Mouse (Mus musculus): ENCODE data around the gene Bspry. TPM values are rescaled to one million over a fixed set of nuclear protein-coding genes. Genes with fewer than 3 reads are reported as not detected.
A peak's percentile ranks its signal among the peaks of the same experiment; 100 is the strongest.

The Bspry gene
- polyA plus RNA-seq, 1 experiment from 2014 or later: 47.9 TPM

DNA sequence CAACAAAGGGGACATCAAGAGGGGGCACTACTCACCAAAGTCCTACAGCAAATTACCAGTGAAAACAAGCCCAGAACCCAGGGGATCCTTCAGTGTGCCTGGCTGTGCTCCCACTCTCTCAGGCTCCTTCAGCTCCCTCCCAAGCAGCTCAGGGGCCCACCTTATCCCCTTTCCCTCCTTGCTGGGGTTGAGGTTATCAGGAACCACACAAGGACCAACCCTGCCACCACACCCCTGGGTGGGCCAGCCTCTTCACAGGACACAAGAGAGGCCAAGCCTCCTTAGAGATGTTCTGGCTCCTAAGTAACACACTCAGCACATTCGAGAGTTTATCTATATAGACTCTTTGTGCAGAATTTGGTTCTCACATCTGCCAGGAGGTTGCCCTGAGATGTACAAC lies 36.7 kb downstream of the Bspry start:
- Histone ChIP-seq H3K27me3 (ENCODE audit: control insufficient read depth, insufficient read depth, low read depth, low read length) (no peaks in the 10 kb centered on the region), H3K36me3 (ENCODE audit: control insufficient read depth, insufficient read depth, low read length) (peaks cover 24% of the 10 kb centered on the region), H3K4me3 (ENCODE audit: low read length) (no peak overlapping the region; the same call in 1 of the 2 replicates), H3K4me2 (ENCODE audit: low read depth, low read length) (peak overlapping the region; percentile 41), H3K9ac (ENCODE audit: low read length) (peak overlapping the region; percentile 46; the same call in 1 of the 2 replicates), H3K9me3 (ENCODE audit: control insufficient read depth, low read length) (no peaks in the 10 kb centered on the region), H3K27ac (ENCODE audit: low read length) (peak overlapping the region; percentile 95), H3K4me1 (replicated peaks; ENCODE audit: control insufficient read depth, insufficient read depth, low read length) (peaks cover 40% of the 10 kb centered on the region)
- WGBS: 28% methylated on average over 1 of the region's 1 CpGs
- peak; percentile 41 for ATAC-seq (ENCODE audit: low read depth)

DNA sequence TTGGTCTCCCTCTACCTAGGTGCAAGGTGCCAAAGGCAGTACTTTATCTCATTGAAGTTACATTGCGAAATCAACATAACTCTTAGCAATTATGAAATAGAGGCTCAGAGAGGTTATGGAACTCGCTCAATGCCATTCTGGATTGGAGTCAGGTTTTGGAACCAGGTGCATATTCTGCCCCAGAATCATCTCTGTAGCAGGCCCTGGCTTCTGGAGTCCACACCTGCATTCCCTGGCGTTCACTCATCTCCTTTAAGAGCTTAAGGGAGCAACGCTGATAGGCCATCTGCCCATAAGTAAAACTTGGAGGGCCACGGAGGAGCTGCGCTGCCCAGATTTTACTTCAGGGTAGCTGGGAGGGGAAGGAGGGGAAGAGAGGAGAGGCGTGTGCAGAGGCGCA lies 37.2 kb downstream of the Bspry start:
- Histone ChIP-seq H3K4me1 (replicated peaks; ENCODE audit: control insufficient read depth, insufficient read depth, low read length) (peaks cover 40% of the 10 kb centered on the region), H3K36me3 (ENCODE audit: control insufficient read depth, insufficient read depth, low read length) (peaks cover 20% of the 10 kb centered on the region), H3K27ac (ENCODE audit: low read length) (peak overlapping the region; percentile 95), H3K9ac (ENCODE audit: low read length) (peak overlapping the region; percentile 33; the same call in 1 of the 2 replicates), H3K27me3 (ENCODE audit: control insufficient read depth, insufficient read depth, low read depth, low read length) (no peaks in the 10 kb centered on the region), H3K4me2 (ENCODE audit: low read depth, low read length) (peak overlapping the region; percentile 62), H3K4me3 (ENCODE audit: low read length) (no peak overlapping the region), H3K9me3 (ENCODE audit: control insufficient read depth, low read length) (no peaks in the 10 kb centered on the region)
- ATAC-seq (ENCODE audit: low read depth): peak; percentile 12
- WGBS: 63% methylated on average over 8 of the region's 8 CpGs

DNA sequence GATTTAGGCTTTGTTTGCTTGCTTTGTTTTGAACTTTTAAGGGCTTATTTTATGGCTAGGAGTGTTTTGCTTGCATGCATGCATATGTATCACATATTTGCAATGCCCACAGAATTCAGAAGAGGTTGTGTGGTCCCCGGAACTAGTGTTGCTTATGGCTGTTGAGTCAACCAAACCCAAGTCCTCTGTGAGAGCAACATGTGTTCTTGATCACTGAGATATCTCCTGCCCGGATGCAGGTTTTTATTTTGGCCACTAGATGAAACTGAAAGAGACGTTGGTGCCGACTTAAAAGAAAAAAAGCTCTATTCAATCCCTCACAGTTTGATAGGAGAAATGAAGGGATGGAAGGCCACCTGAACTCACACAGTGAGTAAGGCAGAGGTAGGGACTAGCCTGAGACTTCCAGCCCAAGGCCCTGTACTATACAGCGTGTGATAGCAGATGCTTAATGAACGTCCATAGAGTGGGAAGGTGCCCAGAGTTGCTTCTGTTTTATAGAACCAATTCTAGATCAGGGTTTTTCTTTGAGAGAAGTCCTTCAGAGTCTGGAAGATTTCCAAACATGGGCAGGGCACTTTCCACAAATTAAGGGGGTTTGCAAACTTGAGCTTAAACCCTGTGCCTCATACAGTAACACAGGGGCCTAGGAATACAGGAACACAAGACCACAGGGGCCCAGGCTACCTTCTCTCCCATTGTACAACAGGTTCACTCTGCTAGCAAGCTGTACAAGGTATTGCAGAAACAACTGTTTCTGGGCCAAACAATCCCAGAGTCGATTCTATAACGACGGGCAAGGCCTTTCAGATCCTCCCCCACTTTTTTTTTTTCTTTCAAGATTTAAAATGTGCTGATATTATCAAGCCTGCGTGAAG lies 37.9 kb downstream of the Bspry start:
- Histone ChIP-seq H3K36me3 (ENCODE audit: control insufficient read depth, insufficient read depth, low read length) (peaks cover 13% of the 10 kb centered on the region), H3K4me3 (ENCODE audit: low read length) (peak overlapping the region; percentile 88), H3K27ac (ENCODE audit: low read length) (peak overlapping the region; percentile 95), H3K4me1 (replicated peaks; ENCODE audit: control insufficient read depth, insufficient read depth, low read length) (peaks cover 40% of the 10 kb centered on the region), H3K4me2 (ENCODE audit: low read depth, low read length) (peak overlapping the region; percentile 62), H3K9me3 (ENCODE audit: control insufficient read depth, low read length) (no peaks in the 10 kb centered on the region), H3K9ac (ENCODE audit: low read length) (peak overlapping the region; percentile 89), H3K27me3 (ENCODE audit: control insufficient read depth, insufficient read depth, low read depth, low read length) (no peaks in the 10 kb centered on the region)
- no peak for ATAC-seq (ENCODE audit: low read depth)
- 56% methylated on average over 10 of the region's 10 CpGs for WGBS

- Histone ChIP-seq H3K4me2 (ENCODE audit: low read depth, low read length) (peak overlapping the region; percentile 62), H3K27ac (ENCODE audit: low read length) (peak overlapping the region; percentile 95), H3K27me3 (ENCODE audit: control insufficient read depth, insufficient read depth, low read depth, low read length) (no peaks in the 10 kb centered on the region), H3K36me3 (ENCODE audit: control insufficient read depth, insufficient read depth, low read length) (peaks cover 8% of the 10 kb centered on the region), H3K9me3 (ENCODE audit: control insufficient read depth, low read length) (no peaks in the 10 kb centered on the region), H3K9ac (ENCODE audit: low read length) (peak overlapping the region; percentile 89), H3K4me3 (ENCODE audit: low read length) (peak overlapping the region; percentile 88), H3K4me1 (replicated peaks; ENCODE audit: control insufficient read depth, insufficient read depth, low read length) (peaks cover 40% of the 10 kb centered on the region)
- peak; percentile 12; the same call in 1 of the 2 replicates for ATAC-seq (ENCODE audit: low read depth)
- WGBS: 30% methylated on average over 13 of the region's 13 CpGs
Observed at GRCm38 (mm10) chr4:62518416-62519121, 38.7 kb downstream of the Bspry start.

GRCm38 (mm10) chr4:62519122-62519848 lies 39.4 kb downstream of the Bspry start:
- peaks cover 46% of the 10 kb centered on the region for H3K4me1 ChIP-seq (replicated peaks; ENCODE audit: control insufficient read depth, insufficient read depth, low read length)
- ATAC-seq (ENCODE audit: low read depth): peak; percentile 60
- no peaks in the 10 kb centered on the region for H3K27me3 ChIP-seq (ENCODE audit: control insufficient read depth, insufficient read depth, low read depth, low read length)
- H3K9me3 ChIP-seq (ENCODE audit: control insufficient read depth, low read length): no peaks in the 10 kb centered on the region
- under 1% methylated on average over 26 of the region's 26 CpGs for WGBS
- peak overlapping the region; percentile 62 for H3K4me2 ChIP-seq (ENCODE audit: low read depth, low read length)
- peak overlapping the region; percentile 88 for H3K4me3 ChIP-seq (ENCODE audit: low read length)
- peak overlapping the region; percentile 89 for H3K9ac ChIP-seq (ENCODE audit: low read length)
- H3K27ac ChIP-seq (ENCODE audit: low read length): peak overlapping the region; percentile 95
- peaks cover 6% of the 10 kb centered on the region for H3K36me3 ChIP-seq (ENCODE audit: control insufficient read depth, insufficient read depth, low read length)

GRCm38 (mm10) chr4:62519849-62520233 lies 40.0 kb downstream of the Bspry start, which contains the start of gene Alad:
Gene Alad, minus strand, starts transcription at chr4:62519918.
- Histone ChIP-seq H3K9me3 (ENCODE audit: control insufficient read depth, low read length) (no peaks in the 10 kb centered on the region), H3K27ac (ENCODE audit: low read length) (peak within 1 kb of the TSS; percentile 95), H3K4me3 (ENCODE audit: low read length) (peak within 1 kb of the TSS; percentile 88), H3K36me3 (ENCODE audit: control insufficient read depth, insufficient read depth, low read length) (peaks cover 6% of the 10 kb centered on the region), H3K27me3 (ENCODE audit: control insufficient read depth, insufficient read depth, low read depth, low read length) (no peaks in the 10 kb centered on the region), H3K4me2 (ENCODE audit: low read depth, low read length) (peak within 1 kb of the TSS; percentile 62), H3K4me1 (replicated peaks; ENCODE audit: control insufficient read depth, insufficient read depth, low read length) (peaks cover 47% of the 10 kb centered on the region), H3K9ac (ENCODE audit: low read length) (peak within 1 kb of the TSS; percentile 89)
- ATAC-seq (ENCODE audit: low read depth): peak; percentile 84
- under 1% methylated on average over 37 of the region's 37 CpGs for WGBS

GRCm38 (mm10) chr4:62520892-62521400 lies 41.1 kb downstream of the Bspry start:
- Histone ChIP-seq H3K4me1 (replicated peaks; ENCODE audit: control insufficient read depth, insufficient read depth, low read length) (peaks cover 38% of the 10 kb centered on the region), H3K4me2 (ENCODE audit: low read depth, low read length) (no peak overlapping the region), H3K9me3 (ENCODE audit: control insufficient read depth, low read length) (no peaks in the 10 kb centered on the region), H3K4me3 (ENCODE audit: low read length) (no peak overlapping the region), H3K36me3 (ENCODE audit: control insufficient read depth, insufficient read depth, low read length) (peaks cover 6% of the 10 kb centered on the region), H3K27me3 (ENCODE audit: control insufficient read depth, insufficient read depth, low read depth, low read length) (no peaks in the 10 kb centered on the region), H3K9ac (ENCODE audit: low read length) (no peak overlapping the region; the same call in 1 of the 2 replicates), H3K27ac (ENCODE audit: low read length) (no peak overlapping the region)
- WGBS: 81% methylated on average over 2 of the region's 2 CpGs
- ATAC-seq (ENCODE audit: low read depth): no peak

DNA sequence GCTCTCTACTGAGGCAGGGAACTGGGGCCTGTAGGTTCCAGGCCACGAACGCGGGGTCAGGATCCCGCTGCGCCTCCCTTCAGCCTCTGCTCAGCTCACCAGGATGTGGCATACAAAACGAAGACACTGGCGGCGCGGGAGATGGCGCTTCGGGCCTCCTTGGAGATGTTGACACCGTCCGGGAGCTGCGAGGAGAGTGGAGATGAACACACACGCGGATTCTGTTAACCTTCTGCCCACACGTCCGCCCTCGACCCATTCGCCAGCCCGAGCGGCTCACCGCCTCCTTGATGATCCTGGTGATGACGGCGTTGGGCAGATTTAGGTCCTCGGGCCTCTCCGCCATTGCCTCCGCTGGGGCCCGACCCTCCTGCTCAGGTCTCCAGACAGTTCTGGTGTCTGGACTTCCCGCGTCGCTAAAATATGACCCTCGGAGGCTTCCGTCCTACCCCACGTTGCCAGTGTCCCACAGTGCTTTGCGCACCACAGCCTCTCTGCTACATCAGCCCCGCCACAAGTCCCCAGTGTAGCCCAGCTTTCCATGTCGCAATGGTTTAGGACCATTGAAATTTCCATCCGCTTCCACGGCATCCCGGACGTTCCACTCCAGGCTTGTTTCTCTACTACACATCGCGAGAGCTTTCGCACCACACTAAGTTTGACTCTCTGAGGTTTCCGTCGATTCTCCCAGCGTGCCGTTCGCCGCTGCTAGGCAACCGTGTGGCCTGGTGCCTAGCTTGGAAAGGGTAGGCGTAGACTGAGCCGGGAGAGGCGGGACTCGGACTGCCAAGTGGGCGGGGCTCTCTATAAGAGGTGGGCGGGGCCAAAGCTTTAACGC lies 45.0 kb downstream of the Bspry start, which contains the start of the genes Pole3 and 4933430I17Rik:
Gene Pole3 (minus strand): TSS at position 418 of the 838 bp plus-strand sequence.
Gene 4933430I17Rik (plus strand): TSS at position 719 of the 838 bp plus-strand sequence.
- no peaks in the 10 kb centered on the region for H3K9me3 ChIP-seq (ENCODE audit: control insufficient read depth, low read length)
- ATAC-seq (ENCODE audit: low read depth): peak; percentile 99
- no peaks in the 10 kb centered on the region for H3K27me3 ChIP-seq (ENCODE audit: control insufficient read depth, insufficient read depth, low read depth, low read length)
- peak within 1 kb of the TSS; percentile 74 for H3K4me2 ChIP-seq (ENCODE audit: low read depth, low read length)
- H3K4me3 ChIP-seq (ENCODE audit: low read length): peak within 1 kb of the TSS; percentile 82
- H3K9ac ChIP-seq (ENCODE audit: low read length): peak within 1 kb of the TSS; percentile 87
- under 1% methylated on average over 50 of the region's 59 CpGs for WGBS
- H3K27ac ChIP-seq (ENCODE audit: low read length): peak within 1 kb of the TSS; percentile 97
- peaks cover 6% of the 10 kb centered on the region for H3K36me3 ChIP-seq (ENCODE audit: control insufficient read depth, insufficient read depth, low read length)
- H3K4me1 ChIP-seq (replicated peaks; ENCODE audit: control insufficient read depth, insufficient read depth, low read length): peaks cover 7% of the 10 kb centered on the region

All from lung, embryonic 16.5 days (tissue).